Mouse (Mus musculus) layer of hippocampus, adult 9-10 months (tissue): ENCODE results near the gene Flcn.

Source experiments
- DNase-seq: peaks from one replicate; pipeline ENCODE4 v3.0.0; 2022; ENCODE audit warnings: low spot score

Flcn gene

GRCm38 (mm10) chr11:59769307-59769706 is 40.5 kb downstream of the Flcn start:
- no peak for DNase-seq

- DNase-seq: no peak
Measured at GRCm38 (mm10) chr11:59760796-59761195, 49.0 kb downstream of the Flcn start.

- DNase-seq: no peak
Measured at GRCm38 (mm10) chr11:59759626-59760025, 50.2 kb downstream of the Flcn start.

GRCm38 (mm10) chr11:59759178-59759577 is 50.6 kb downstream of the Flcn start:
- peak; percentile 48 for DNase-seq

- DNase-seq: no peak
Measured at GRCm38 (mm10) chr11:59758191-59758985, 51.4 kb downstream of the Flcn start.

- DNase-seq: no peak
Measured at GRCm38 (mm10) chr11:59756351-59756750, 53.5 kb downstream of the Flcn start.

- no peak for DNase-seq
Measured at GRCm38 (mm10) chr11:59754504-59754903, 55.3 kb downstream of the Flcn start.

- DNase-seq: no peak
Measured at GRCm38 (mm10) chr11:59749050-59749449, 60.8 kb downstream of the Flcn start.

GRCm38 (mm10) chr11:59746614-59747013 is 63.2 kb downstream of the Flcn start:
- DNase-seq: no peak

GRCm38 (mm10) chr11:59745851-59746250 is 64.0 kb downstream of the Flcn start:
- no peak for DNase-seq

- DNase-seq: no peak
Measured at GRCm38 (mm10) chr11:59744374-59744773, 65.4 kb downstream of the Flcn start.

- DNase-seq: no peak
Measured at GRCm38 (mm10) chr11:59743712-59744111, 66.1 kb downstream of the Flcn start.

- no peak for DNase-seq
Measured at GRCm38 (mm10) chr11:59743307-59743706, 66.5 kb downstream of the Flcn start.

GRCm38 (mm10) chr11:59741915-59742314 is 67.9 kb downstream of the Flcn start:
- DNase-seq: no peak
